ENCODE assay signal across 9 mouse cellular contexts in genomic region chr2:121449545-121450011, GRCm38 (mm10). TPM values are rescaled to one million over a fixed set of nuclear protein-coding genes. Genes with fewer than 3 reads are reported as not detected.
A peak's percentile ranks its signal among the peaks of the same experiment; 100 is the strongest.
DNase-seq lines count a peak whose midpoint lies in the region; ATAC-seq lines count a peak whose summit lies in the region.
"Had no signal": no experiment of that assay in that cellular context is flagged by ENCODE, and none has a peak within 500 bp of the region (broad histone marks: within the 10 kb centered on the region; RNA-seq: fewer than 3 reads in every experiment).

No protein-coding gene starts in this region.

- peak; percentile 36 for DNase-seq in urinary bladder, postnatal 14 days (ENCODE audit: low spot score)
- no peak for DNase-seq in urinary bladder, postnatal 10 days (ENCODE audit: low spot score)
- DNase-seq in cerebellum, postnatal 4 days (ENCODE audit: low spot score in 2 of 2), result no peak
- DNase-seq in kidney, adult 9 months, result no peak

- peak overlapping the region; percentile 86 for H3K4me2 ChIP-seq in intestine, embryonic 15.5 days (replicated peaks)
- H3K4me2 ChIP-seq in midbrain, embryonic 13.5 days (replicated peaks), result peak overlapping the region; percentile 91

- H3K9me3 ChIP-seq in erythroblast, embryonic 14.5 days (ENCODE audit: control insufficient read depth, low read length), result no peaks in the 10 kb centered on the region
- H3K9me3 ChIP-seq in intestine, embryonic 15.5 days, result no peaks in the 10 kb centered on the region
- no peaks in the 10 kb centered on the region for H3K9me3 ChIP-seq in midbrain, embryonic 13.5 days

- H3K4me1 ChIP-seq in erythroblast, embryonic 14.5 days (ENCODE audit: control insufficient read depth), result peaks cover 41% of the 10 kb centered on the region
- peaks cover 12% of the 10 kb centered on the region; the same call in 1 of the 2 replicates for H3K4me1 ChIP-seq in intestine, embryonic 15.5 days (replicated peaks)
- H3K4me1 ChIP-seq in midbrain, embryonic 13.5 days (replicated peaks), result peaks cover 27% of the 10 kb centered on the region

- WGBS in intestine, embryonic 15.5 days, result under 1% methylated on average over 54 of the region's 54 CpGs
- WGBS in midbrain, embryonic 13.5 days, result under 1% methylated on average over 54 of the region's 54 CpGs

- peak overlapping the region; percentile 87 for H3K4me3 ChIP-seq in erythroblast, embryonic 14.5 days (replicated peaks)
- peak overlapping the region; percentile 100 for H3K4me3 ChIP-seq in intestine, embryonic 15.5 days (replicated peaks)
- H3K4me3 ChIP-seq in midbrain, embryonic 13.5 days (replicated peaks), result peak overlapping the region; percentile 98

- H3K27me3 ChIP-seq in erythroblast, embryonic 14.5 days (ENCODE audit: control insufficient read depth), result no peaks in the 10 kb centered on the region
- H3K27me3 ChIP-seq in intestine, embryonic 15.5 days (replicated peaks), result no peaks in the 10 kb centered on the region
- no peaks in the 10 kb centered on the region for H3K27me3 ChIP-seq in midbrain, embryonic 13.5 days

- H3K27ac ChIP-seq in intestine, embryonic 15.5 days, result peak overlapping the region; percentile 98
- peak overlapping the region; percentile 96 for H3K27ac ChIP-seq in midbrain, embryonic 13.5 days

- H3K36me3 ChIP-seq in erythroblast, embryonic 14.5 days (ENCODE audit: control insufficient read depth), result peaks cover 34% of the 10 kb centered on the region
- H3K36me3 ChIP-seq in intestine, embryonic 15.5 days, result peaks cover 9% of the 10 kb centered on the region
- peaks cover 19% of the 10 kb centered on the region for H3K36me3 ChIP-seq in midbrain, embryonic 13.5 days

- ATAC-seq in erythroblast, adult 5-6 weeks (replicated peaks; ENCODE audit: low FRiP score, poor library complexity, severe bottlenecking), result no peak
- peak; percentile 42 for ATAC-seq in intestine, embryonic 15.5 days
- peak; percentile 83 for ATAC-seq in midbrain, embryonic 13.5 days

- peak overlapping the region; percentile 99 for H3K9ac ChIP-seq in intestine, embryonic 15.5 days
- H3K9ac ChIP-seq in midbrain, embryonic 13.5 days (replicated peaks), result peak overlapping the region; percentile 97

RNA-seq across cellular contexts. Expression of gene Serf2, which starts 0.6 kb away (rescaled TPM):
- 65.1 and 75.3 TPM in 2 replicates for polyA plus RNA-seq in erythroblast, embryonic 14.5 days (2012)
- 50.9 and 58.1 TPM in 2 replicates for total RNA-seq in erythroblast, adult 5-6 weeks (2015; ENCODE audit: low replicate concordance)
- total RNA-seq in erythroblast, adult 5-6 weeks (2017; ENCODE audit: low replicate concordance), result 40.6 and 55.3 TPM in 2 replicates
- 476 and 498 TPM in 2 replicates for polyA plus RNA-seq in intestine, embryonic 15.5 days (2015; fragmentation: Nextera tagmentation; extraction: Ambion mirVana)
- 388 and 391 TPM in 2 replicates for polyA plus RNA-seq in midbrain, embryonic 13.5 days (2015; fragmentation: Nextera tagmentation; extraction: Ambion mirVana)

RNA-seq across cellular contexts. Expression of gene Hypk, which starts 3.5 kb away (rescaled TPM):
- polyA plus RNA-seq in erythroblast, embryonic 14.5 days (2012), result 0.17 and 0.52 TPM in 2 replicates
- total RNA-seq in erythroblast, adult 5-6 weeks (2015; ENCODE audit: low replicate concordance), result 27.7 and 28.2 TPM in 2 replicates
- 22.3 and 31.5 TPM in 2 replicates for total RNA-seq in erythroblast, adult 5-6 weeks (2017; ENCODE audit: low replicate concordance)
- 88.6 and 101 TPM in 2 replicates for polyA plus RNA-seq in intestine, embryonic 15.5 days (2015; fragmentation: Nextera tagmentation; extraction: Ambion mirVana)
- 117 and 118 TPM in 2 replicates for polyA plus RNA-seq in midbrain, embryonic 13.5 days (2015; fragmentation: Nextera tagmentation; extraction: Ambion mirVana)

RNA-seq across cellular contexts. Expression of gene Ell3, which starts 5.5 kb away (rescaled TPM):
- not detected in 2 replicates for polyA plus RNA-seq in erythroblast, embryonic 14.5 days (2012)
- not detected in 2 replicates for total RNA-seq in erythroblast, adult 5-6 weeks (2015; ENCODE audit: low replicate concordance)
- total RNA-seq in erythroblast, adult 5-6 weeks (2017; ENCODE audit: low replicate concordance), result not detected in 2 replicates
- 8.5 and 9.2 TPM in 2 replicates for polyA plus RNA-seq in intestine, embryonic 15.5 days (2015; fragmentation: Nextera tagmentation; extraction: Ambion mirVana)
- polyA plus RNA-seq in midbrain, embryonic 13.5 days (2015; fragmentation: Nextera tagmentation; extraction: Ambion mirVana), result 2.2 and 2.4 TPM in 2 replicates
- total RNA-seq: heart, postnatal 36 days had no signal

RNA-seq across cellular contexts. Expression of gene Serinc4, which starts 7.0 kb away (rescaled TPM):
- 0.04 TPM in 1 of 2 replicates, not detected in the other for polyA plus RNA-seq in erythroblast, embryonic 14.5 days (2012)
- not detected in 2 replicates for total RNA-seq in erythroblast, adult 5-6 weeks (2015; ENCODE audit: low replicate concordance)
- total RNA-seq in erythroblast, adult 5-6 weeks (2017; ENCODE audit: low replicate concordance), result 0.68 TPM in 1 of 2 replicates, not detected in the other
- 0.23 and 0.30 TPM in 2 replicates for polyA plus RNA-seq in intestine, embryonic 15.5 days (2015; fragmentation: Nextera tagmentation; extraction: Ambion mirVana)
- 1.3 and 1.5 TPM in 2 replicates for polyA plus RNA-seq in midbrain, embryonic 13.5 days (2015; fragmentation: Nextera tagmentation; extraction: Ambion mirVana)
- total RNA-seq: heart, postnatal 36 days had no signal

RNA-seq across cellular contexts. Expression of gene Mfap1b, which starts 24.3 kb away (rescaled TPM):
- polyA plus RNA-seq in erythroblast, embryonic 14.5 days (2012), result 0.22 and 0.29 TPM in 2 replicates
- 6.9 and 16.3 TPM in 2 replicates for total RNA-seq in erythroblast, adult 5-6 weeks (2015; ENCODE audit: low replicate concordance)
- total RNA-seq in erythroblast, adult 5-6 weeks (2017; ENCODE audit: low replicate concordance), result 20.6 and 22.9 TPM in 2 replicates
- polyA plus RNA-seq in intestine, embryonic 15.5 days (2015; fragmentation: Nextera tagmentation; extraction: Ambion mirVana), result 41.5 and 42.6 TPM in 2 replicates
- polyA plus RNA-seq in midbrain, embryonic 13.5 days (2015; fragmentation: Nextera tagmentation; extraction: Ambion mirVana), result 78.6 and 82.4 TPM in 2 replicates

Comparison
In these comparisons a context has a peak if more than half of its experiments do, and no peak if none do; other contexts are left out.
1. RNA of gene Hypk, which starts 3.5 kb away (polyA plus RNA-seq): 117 to 118 TPM in midbrain, embryonic 13.5 days and 88.6 to 101 TPM in intestine, embryonic 15.5 days; 0.17 to 0.52 TPM in erythroblast, embryonic 14.5 days; every median in the first group is over 10 times any median in the second.
2. Peak in every context shown above with its lines, with median percentiles within 50 percentile points of each other: H3K4me3 ChIP-seq.